Mouse (Mus musculus): ENCODE data around the gene Phb2.

The Phb2 gene

GRCm38 (mm10) chr6:124759259-124759658 lies 47.1 kb downstream of the Phb2 start:
- Histone ChIP-seq H3K36me3 (ENCODE audit: control insufficient read depth, insufficient read depth, low read length, poor library complexity, severe bottlenecking) (no peaks in the 10 kb centered on the region), H3K27me3 (ENCODE audit: control insufficient read depth, insufficient read depth, low read length, poor library complexity, severe bottlenecking) (no peaks in the 10 kb centered on the region)
- DNase-seq (ENCODE audit: low read depth, low spot score) = peak; percentile 94

GRCm38 (mm10) chr6:124765951-124766350 lies 53.8 kb downstream of the Phb2 start:
- Histone ChIP-seq H3K36me3 (ENCODE audit: control insufficient read depth, insufficient read depth, low read length, poor library complexity, severe bottlenecking) (no peaks in the 10 kb centered on the region), H3K27me3 (ENCODE audit: control insufficient read depth, insufficient read depth, low read length, poor library complexity, severe bottlenecking) (no peaks in the 10 kb centered on the region)
- DNase-seq (ENCODE audit: low read depth, low spot score) = no peak
